Mouse (Mus musculus): ENCODE measurements at regions not wholly inside any gene's neighbourhood (a gene's known extent, or its start where the extent isn't known, plus 50 kb on each side); places are given as distances from the start of the nearest gene placed in this dataset.

DNA sequence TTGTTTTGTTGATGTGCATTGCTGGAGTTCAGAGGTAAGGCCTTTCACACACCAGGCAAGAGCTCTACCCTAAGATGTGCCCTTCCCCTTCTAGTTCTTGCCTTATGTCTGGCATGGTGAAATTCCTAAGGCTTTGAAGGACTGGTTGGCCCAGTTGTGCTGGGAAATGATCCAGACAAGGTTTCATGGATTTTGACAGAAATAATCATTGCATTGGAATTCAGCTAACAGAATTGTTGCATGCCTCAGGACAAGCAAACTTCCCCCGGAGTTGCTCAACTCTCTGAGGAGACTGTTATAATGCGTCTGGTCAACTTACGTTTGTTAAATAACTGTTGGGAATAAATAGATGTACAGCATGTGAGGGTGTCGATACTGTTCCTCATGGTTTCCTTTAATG is 80.6 kb upstream of the 1700016C15Rik start:
- no peak for ATAC-seq (replicated peaks; ENCODE audit: low read depth, poor library complexity, severe bottlenecking)

DNA sequence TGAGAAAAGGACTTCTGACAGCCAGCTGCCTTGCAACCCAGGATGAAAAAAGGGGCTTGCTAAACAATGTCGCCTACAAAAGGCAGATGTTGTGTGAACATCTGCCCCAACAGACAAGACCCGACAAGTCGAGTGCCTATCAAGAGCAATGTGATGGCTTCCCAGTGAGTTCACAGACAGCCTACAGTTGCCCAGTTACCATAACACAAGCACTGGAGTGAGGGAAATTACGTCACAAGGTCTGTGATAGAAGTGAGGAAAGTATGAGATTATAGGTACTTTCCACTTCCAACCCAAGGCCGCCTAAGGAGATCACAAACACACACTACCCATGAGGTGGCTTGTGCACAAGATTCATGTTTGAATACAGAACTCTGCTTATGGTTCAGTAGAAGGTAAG is 78.4 kb upstream of the 1700016C15Rik start:
- no peak for ATAC-seq (replicated peaks; ENCODE audit: low read depth, poor library complexity, severe bottlenecking)

DNA sequence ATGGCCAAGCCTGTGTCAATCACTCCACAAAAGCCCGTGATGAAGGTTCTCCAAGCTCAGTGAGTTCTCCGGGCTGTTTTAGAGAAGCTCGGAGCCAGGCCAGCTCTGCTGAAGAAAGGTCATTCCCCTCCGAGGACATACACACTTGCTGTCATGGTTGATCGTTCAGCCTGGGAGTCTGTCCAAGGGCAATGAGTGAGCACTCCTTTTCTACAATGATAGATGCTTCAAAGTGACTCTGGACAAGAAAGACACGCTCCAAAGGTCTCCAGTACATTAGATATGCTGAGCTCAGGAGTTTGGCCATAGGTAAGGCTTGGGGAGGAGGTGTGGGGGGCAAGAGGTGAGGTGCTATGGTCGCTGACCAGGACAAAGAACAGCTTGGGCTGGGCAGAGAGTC is 66.5 kb upstream of the 1700016C15Rik start:
- no peak for ATAC-seq (replicated peaks; ENCODE audit: low read depth, poor library complexity, severe bottlenecking)

DNA sequence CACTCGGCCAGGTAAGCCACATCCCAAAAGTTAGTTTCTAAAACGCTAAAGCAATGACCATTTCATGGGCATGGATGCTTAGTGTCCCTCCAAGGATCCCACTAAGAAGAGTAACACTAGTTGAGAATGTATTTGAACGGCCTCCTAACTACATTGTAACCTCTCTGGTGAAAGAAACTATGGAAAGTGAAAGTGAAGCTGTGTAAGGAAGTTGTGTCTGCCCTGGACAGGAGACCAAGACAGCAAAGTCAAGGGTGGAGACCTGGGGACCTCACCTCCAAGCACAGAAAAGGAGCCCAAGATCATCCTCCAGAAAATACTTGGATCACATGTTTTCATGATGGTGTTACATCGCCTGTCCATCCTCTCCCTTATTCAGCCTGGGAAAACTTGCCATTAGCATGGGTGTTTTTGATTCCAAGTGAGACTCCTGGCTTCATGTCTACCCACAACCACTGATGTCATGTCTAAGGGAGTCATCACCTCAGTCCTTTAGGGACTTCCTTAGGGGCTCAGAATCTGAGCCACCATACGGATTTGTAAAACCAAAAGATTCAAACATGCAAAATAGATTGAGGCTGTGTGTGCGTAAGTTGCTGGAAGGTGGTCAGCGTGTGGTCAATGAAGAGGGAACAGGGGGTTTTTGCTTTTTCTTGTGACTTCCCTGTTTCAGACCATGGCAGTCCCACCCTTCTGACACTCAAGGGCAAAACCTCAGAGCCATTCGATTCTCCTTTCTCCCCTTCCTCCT is 62.4 kb upstream of the 1700016C15Rik start:
- peak; percentile 79 for ATAC-seq (replicated peaks; ENCODE audit: low read depth, poor library complexity, severe bottlenecking)

DNA sequence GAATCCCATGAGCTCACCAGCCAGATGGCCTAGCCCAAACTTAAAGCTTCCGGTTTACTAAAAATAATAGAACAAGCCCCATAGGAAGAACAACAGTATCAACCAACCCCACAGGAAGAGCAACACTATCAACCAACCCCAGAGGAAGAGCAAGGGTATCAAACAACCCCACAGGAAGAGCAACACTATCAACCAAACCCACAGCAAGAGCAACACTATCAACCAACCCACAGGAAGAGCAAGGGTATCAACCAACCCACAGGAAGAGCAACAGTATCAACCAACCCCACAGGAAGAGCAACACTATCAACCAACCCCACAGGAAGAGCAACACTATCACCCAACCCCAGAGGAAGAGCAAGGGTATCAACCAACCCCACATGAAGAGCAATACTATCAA is 59.0 kb upstream of the 1700016C15Rik start:
- ATAC-seq (replicated peaks; ENCODE audit: low read depth, poor library complexity, severe bottlenecking) = no peak

DNA sequence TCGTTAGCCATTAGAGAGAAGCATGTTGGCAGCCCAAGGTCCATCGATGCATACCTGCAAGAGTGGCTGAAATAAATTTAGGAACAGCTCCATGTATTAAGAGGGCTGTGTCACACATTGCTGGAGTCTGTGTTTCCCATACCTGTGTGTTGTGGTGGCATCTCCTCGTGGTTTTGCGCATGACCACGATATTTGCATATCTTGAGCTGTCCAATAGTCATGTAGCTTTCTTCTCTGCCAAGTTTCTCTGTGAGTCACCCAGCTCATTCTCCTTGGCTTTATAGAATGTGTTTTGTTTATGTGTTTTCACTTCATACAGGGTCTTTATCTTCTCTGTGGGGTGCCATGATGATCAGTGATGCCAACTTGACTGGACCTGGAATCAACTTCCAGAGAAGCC is 53.0 kb upstream of the 1700016C15Rik start:
- no peak for ATAC-seq (replicated peaks; ENCODE audit: low read depth, poor library complexity, severe bottlenecking)

DNA sequence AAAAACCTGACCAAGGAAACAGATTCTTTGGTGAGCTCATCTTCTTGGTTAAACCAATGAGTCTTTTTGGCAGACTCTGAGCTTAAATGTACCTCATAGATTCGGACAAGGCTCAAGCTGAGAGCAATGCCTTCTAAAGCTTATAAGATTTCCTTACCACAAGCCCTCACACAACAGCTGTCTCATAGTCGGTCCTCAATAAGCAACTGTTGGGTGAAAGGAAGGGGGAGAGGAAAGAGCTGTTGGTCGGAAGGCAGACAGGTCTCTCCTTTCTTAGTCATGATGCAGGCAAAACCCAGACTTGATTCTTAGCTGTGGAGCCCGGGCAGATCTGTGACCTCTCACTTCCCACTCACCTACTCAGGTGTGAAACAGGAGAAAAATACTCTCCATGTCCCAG is 50.8 kb upstream of the 1700016C15Rik start:
- ATAC-seq (replicated peaks; ENCODE audit: low read depth, poor library complexity, severe bottlenecking) = no peak

All from common myeloid progenitor, adult 5-6 weeks (primary cell).